Mouse (Mus musculus) brain, adult 10 weeks (tissue): ENCODE results near the gene Vmn2r102. TPM values are rescaled to one million over a fixed set of nuclear protein-coding genes. Genes with fewer than 3 reads are reported as not detected.

Source experiments
- polyA plus RNA-seq: library from polyadenylated mRNA; stranded (reverse); fragments of 350-450 nt; fragmentation: Illumina TruSeq; extraction: RNeasy Lipid Tissue Mini Kit (QIAGEN cat#74804); gene quantifications from one replicate; pipeline ENCODE4 v1.2.3, GENCODE M21; 2015; ENCODE audit warnings: low read depth, low replicate concordance

The Vmn2r102 gene
- not detected for polyA plus RNA-seq

GRCm38 (mm10) chr17:19660028-19660427 lies at the start of gene Vmn2r102:
Gene Vmn2r102 (plus strand): TSS chr17:19660328.

Other genes starting within 250 kb of the Vmn2r102 start
- not detected for gene Vmn2r100, start 155.6 kb upstream of the Vmn2r102 start, polyA plus RNA-seq
- not detected for gene Vmn2r101, start 83.1 kb upstream of the Vmn2r102 start, polyA plus RNA-seq
- gene Vmn2r103, start 113.0 kb downstream of the Vmn2r102 start, polyA plus RNA-seq: not detected